Mouse (Mus musculus) heart, embryonic 13.5 days (tissue): ENCODE data around the gene Oasl1. TPM values are rescaled to one million over a fixed set of nuclear protein-coding genes. Genes with fewer than 3 reads are reported as not detected.
"Not testable (repeated sequence)": the region's sequence is repeated elsewhere in the genome, so short reads cannot be mapped to it uniquely, and the experiment has no call there.

Experiments
- ATAC-seq: fragments of 200-750 bp; cut with Nextera tagmentation; 2 replicates; pipeline ENCODE4 v1.8.0; 2017; ENCODE audit warnings: moderate TSS enrichment; ENCODE audit not compliant: insufficient number of reproducible peaks, low FRiP score, low TSS enrichment; ENCODE audit errors: extremely low read depth
- H3K27ac ChIP-seq: fragments of 300-500 bp; sonication (generic); replicated peaks from 2 replicates; pipeline ENCODE4 v1.5.1; 2015; ENCODE audit warnings: moderate library complexity, mild to moderate bottlenecking, inconsistent platforms
- H3K27me3 ChIP-seq: fragments of 300-500 bp; sonication (generic); replicated peaks from 2 replicates; pipeline ENCODE4 v1.6.1; 2015; ENCODE audit warnings: mild to moderate bottlenecking, inconsistent platforms
- H3K36me3 ChIP-seq: fragments of 300-500 bp; sonication (generic); 2 replicates; pipeline ENCODE4 v1.6.1; 2015; ENCODE audit warnings: mild to moderate bottlenecking, inconsistent platforms
- H3K4me1 ChIP-seq: fragments of 300-500 bp; sonication (generic); 2 replicates; pipeline ENCODE4 v1.6.1; 2015; ENCODE audit warnings: inconsistent platforms
- H3K4me2 ChIP-seq: fragments of 300-500 bp; sonication (generic); 2 replicates; pipeline ENCODE4 v1.6.1; 2015; ENCODE audit warnings: inconsistent platforms, mild to moderate bottlenecking, moderate library complexity
- H3K4me3 ChIP-seq: fragments of 300-500 bp; sonication (generic); 2 replicates; pipeline ENCODE4 v1.5.1; 2015; ENCODE audit warnings: moderate library complexity, mild to moderate bottlenecking, inconsistent platforms
- H3K9ac ChIP-seq: fragments of 300-500 bp; sonication (generic); 2 replicates; pipeline ENCODE4 v1.6.1; 2015; ENCODE audit warnings: inconsistent platforms, mild to moderate bottlenecking, moderate library complexity
- H3K9me3 ChIP-seq: fragments of 300-500 bp; sonication (generic); 2 replicates; pipeline ENCODE4 v1.6.1; 2016; ENCODE audit warnings: inconsistent platforms
- WGBS: fragments of 180-500 bp; shearing (Covaris S2); methylation state at CpG from one replicate; pipeline ENCODE4 v1.1.7; 2015; ENCODE audit warnings: mixed read lengths; 5-methylcytosine and 5-hydroxymethylcytosine counted together
- polyA plus RNA-seq: library from polyadenylated mRNA; unstranded; fragments of >200 nt; fragmentation: Nextera tagmentation; extraction: Ambion mirVana; gene quantifications from 2 replicates; pipeline ENCODE4 v1.2.1, GENCODE M21; 2015

The Oasl1 gene
- polyA plus RNA-seq, 1 experiment from 2014 or later: 0.67 TPM

DNA sequence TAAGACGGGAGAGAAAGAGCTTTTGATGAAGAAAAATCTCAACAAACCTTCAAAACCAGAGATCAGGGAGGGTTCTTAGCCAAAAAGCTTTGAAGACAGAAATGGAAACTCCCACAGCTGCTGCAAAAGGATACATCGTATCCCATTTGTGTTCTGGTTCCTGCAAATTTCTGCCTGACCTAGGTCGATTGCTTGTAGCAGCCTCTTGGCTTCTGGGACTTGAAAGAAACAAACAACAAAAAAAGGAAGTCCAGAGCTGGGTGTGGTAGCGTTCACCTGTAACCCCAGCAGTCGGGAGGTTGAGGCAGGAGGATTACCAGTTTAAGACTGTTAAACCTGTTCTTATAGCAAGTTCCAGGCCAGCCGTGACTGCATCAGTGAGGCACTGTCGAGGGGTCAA is 24.2 kb upstream of the Oasl1 start:
- Histone ChIP-seq H3K27ac (no peak overlapping the region), H3K9ac (no peak overlapping the region), H3K27me3 (peaks cover 8% of the 10 kb centered on the region; the same call in 1 of the 2 replicates), H3K9me3 (no peaks in the 10 kb centered on the region), H3K36me3 (no peaks in the 10 kb centered on the region), H3K4me3 (no peak overlapping the region), H3K4me2 (no peak overlapping the region), H3K4me1 (peaks cover 12% of the 10 kb centered on the region)
- no peak for ATAC-seq
- WGBS: 66% methylated on average over 7 of the region's 7 CpGs

- ATAC-seq: no peak
- 13% methylated on average over 1 of the region's 1 CpGs for WGBS
Observed at GRCm38 (mm10) chr5:114902413-114902812, 20.6 kb upstream of the Oasl1 start.

GRCm38 (mm10) chr5:114908598-114909305 is 14.3 kb upstream of the Oasl1 start:
- H3K27ac ChIP-seq: no peak overlapping the region
- no peaks in the 10 kb centered on the region for H3K27me3 ChIP-seq
- H3K4me3 ChIP-seq: no peak overlapping the region
- peak overlapping the region; percentile 4; the same call in 1 of the 2 replicates for H3K4me2 ChIP-seq
- no peak overlapping the region for H3K9ac ChIP-seq
- WGBS: 54% methylated on average over 13 of the region's 13 CpGs
- H3K36me3 ChIP-seq: peaks cover 5% of the 10 kb centered on the region
- ATAC-seq: no peak
- peaks cover 21% of the 10 kb centered on the region for H3K9me3 ChIP-seq
- no peaks in the 10 kb centered on the region for H3K4me1 ChIP-seq

More at GRCm38 (mm10) chr5:114902413-114902812, 20.6 kb upstream of the Oasl1 start:
- peaks cover 5% of the 10 kb centered on the region for H3K36me3 ChIP-seq
- H3K4me1 ChIP-seq: peaks cover 3% of the 10 kb centered on the region
- no peak overlapping the region for H3K9ac ChIP-seq
- peaks cover 8% of the 10 kb centered on the region; the same call in 1 of the 2 replicates for H3K27me3 ChIP-seq
- H3K27ac ChIP-seq: no peak overlapping the region
- H3K4me3 ChIP-seq: no peak overlapping the region
- peaks cover 21% of the 10 kb centered on the region for H3K9me3 ChIP-seq
- no peak overlapping the region for H3K4me2 ChIP-seq

GRCm38 (mm10) chr5:114913686-114914085 is 9.4 kb upstream of the Oasl1 start:
- Histone ChIP-seq H3K36me3 (no peaks in the 10 kb centered on the region), H3K4me1 (no peaks in the 10 kb centered on the region; the same call in 1 of the 2 replicates), H3K4me2 (no peak overlapping the region), H3K4me3 (no peak overlapping the region), H3K27me3 (no peaks in the 10 kb centered on the region), H3K9ac (no peak overlapping the region), H3K9me3 (no peaks in the 10 kb centered on the region), H3K27ac (no peak overlapping the region)
- ATAC-seq: no peak
- 65% methylated on average over 4 of the region's 4 CpGs for WGBS

GRCm38 (mm10) chr5:114914855-114915254 is 8.2 kb upstream of the Oasl1 start:
- no peaks in the 10 kb centered on the region; the same call in 1 of the 2 replicates for H3K4me1 ChIP-seq
- WGBS: 62% methylated on average over 8 of the region's 8 CpGs
- no peak overlapping the region for H3K27ac ChIP-seq
- H3K9me3 ChIP-seq: no peaks in the 10 kb centered on the region
- H3K4me3 ChIP-seq: no peak overlapping the region
- no peaks in the 10 kb centered on the region for H3K27me3 ChIP-seq
- H3K9ac ChIP-seq: no peak overlapping the region
- H3K4me2 ChIP-seq: no peak overlapping the region
- H3K36me3 ChIP-seq: no peaks in the 10 kb centered on the region
- no peak for ATAC-seq

DNA sequence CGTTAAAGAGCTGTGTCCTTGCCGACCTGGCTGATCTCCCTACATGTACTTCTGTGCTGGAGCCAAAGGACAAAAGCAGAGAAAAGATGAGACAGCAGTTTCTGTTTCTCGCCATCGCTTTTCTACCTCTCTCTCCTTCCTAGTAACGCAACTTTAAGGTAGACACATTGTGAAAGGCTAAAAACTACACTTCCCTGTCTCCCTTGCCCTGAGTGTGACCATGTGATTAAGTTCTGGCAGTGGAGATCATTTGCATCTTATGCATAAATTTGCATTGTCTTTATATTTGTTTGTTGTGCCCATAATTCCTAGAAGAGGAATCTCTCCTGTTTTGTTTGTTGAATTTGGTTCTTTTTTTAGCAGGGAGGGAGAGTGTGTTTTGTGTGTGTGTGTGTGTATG is 7.2 kb upstream of the Oasl1 start:
- H3K27me3 ChIP-seq: no peaks in the 10 kb centered on the region
- no peaks in the 10 kb centered on the region; the same call in 1 of the 2 replicates for H3K4me1 ChIP-seq
- no peak overlapping the region for H3K4me2 ChIP-seq
- H3K4me3 ChIP-seq: no peak overlapping the region
- 73% methylated on average over 5 of the region's 5 CpGs for WGBS
- ATAC-seq: no peak
- no peaks in the 10 kb centered on the region for H3K9me3 ChIP-seq
- no peak overlapping the region for H3K27ac ChIP-seq
- H3K36me3 ChIP-seq: no peaks in the 10 kb centered on the region
- no peak overlapping the region for H3K9ac ChIP-seq

DNA sequence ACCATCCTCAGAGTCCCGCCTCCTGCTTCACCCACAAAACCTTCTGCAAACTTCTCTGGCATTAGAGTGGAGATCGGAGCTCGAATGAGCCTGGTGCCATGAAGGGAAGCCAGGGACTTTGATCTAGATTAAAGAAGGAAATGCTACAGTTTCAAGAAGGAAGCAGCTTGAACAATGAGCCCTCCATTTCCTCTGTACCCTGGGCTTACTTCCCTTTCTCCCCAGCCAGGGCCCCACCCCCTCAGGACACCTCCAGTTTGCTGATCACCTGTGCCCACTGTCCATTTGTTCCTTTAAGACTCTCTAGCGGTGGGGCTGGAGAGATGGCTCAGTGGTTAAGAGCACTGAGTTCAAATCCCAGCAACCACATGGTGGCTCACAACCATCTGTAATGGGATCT is 6.3 kb upstream of the Oasl1 start:
- Histone ChIP-seq H3K36me3 (no peaks in the 10 kb centered on the region), H3K9ac (no peak overlapping the region), H3K27me3 (no peaks in the 10 kb centered on the region), H3K4me3 (no peak overlapping the region), H3K4me2 (no peak overlapping the region), H3K27ac (no peak overlapping the region), H3K4me1 (no peaks in the 10 kb centered on the region; the same call in 1 of the 2 replicates), H3K9me3 (no peaks in the 10 kb centered on the region)
- WGBS: 63% methylated on average over 4 of the region's 4 CpGs
- no peak for ATAC-seq

DNA sequence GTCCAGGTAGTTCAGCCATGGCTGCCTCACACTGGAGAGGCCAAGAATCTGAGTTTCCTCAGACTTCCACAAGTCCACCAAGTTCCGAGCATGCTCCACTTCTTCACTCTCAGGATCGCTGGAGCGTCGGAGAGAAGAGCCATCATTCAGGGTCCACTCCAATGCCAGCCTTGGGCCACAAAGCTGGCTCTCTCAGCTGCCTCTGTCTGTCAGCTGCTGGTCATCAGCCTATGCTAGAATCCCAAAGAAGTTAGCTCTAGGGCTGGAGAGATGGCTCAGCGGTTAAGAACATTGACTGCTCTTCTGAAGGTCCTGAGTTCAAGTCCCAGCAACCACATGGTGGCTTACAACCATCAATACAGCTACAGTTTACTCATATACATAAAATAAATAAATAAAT is 5.7 kb upstream of the Oasl1 start:
- H3K4me3 ChIP-seq, H3K27ac ChIP-seq, H3K27me3 ChIP-seq, H3K9me3 ChIP-seq, ATAC-seq, H3K4me1 ChIP-seq, H3K9ac ChIP-seq, H3K4me2 ChIP-seq, H3K36me3 ChIP-seq: not testable (repeated sequence)
- WGBS: 85% methylated on average over 5 of the region's 5 CpGs

GRCm38 (mm10) chr5:114921551-114922365 is 1.3 kb upstream of the Oasl1 start:
- Histone ChIP-seq H3K9me3 (no peaks in the 10 kb centered on the region), H3K4me2 (no peak overlapping the region), H3K36me3 (no peaks in the 10 kb centered on the region), H3K27me3 (no peaks in the 10 kb centered on the region), H3K4me1 (peaks cover 6% of the 10 kb centered on the region), H3K4me3 (no peak overlapping the region), H3K27ac (no peak overlapping the region), H3K9ac (no peak overlapping the region)
- 65% methylated on average over 19 of the region's 19 CpGs for WGBS
- ATAC-seq: no peak

DNA sequence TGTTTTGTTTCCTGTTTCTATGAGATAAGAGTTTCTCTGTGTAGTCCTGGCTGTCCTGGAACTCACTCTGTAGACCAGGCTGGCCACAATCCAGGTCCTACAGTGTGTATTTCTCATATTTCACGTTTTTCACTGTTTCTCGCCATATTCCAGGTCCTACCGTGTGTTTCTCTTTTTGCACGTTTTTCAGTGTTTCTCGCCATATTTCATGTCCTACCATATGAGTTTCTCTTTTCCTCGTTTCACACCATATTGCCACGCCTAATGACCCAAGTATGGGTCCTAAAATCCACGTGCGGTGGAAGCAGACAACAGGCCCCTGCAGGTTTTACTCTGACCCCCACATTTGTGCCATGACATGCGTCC is 691 bp upstream of the Oasl1 start:
- H3K9me3 ChIP-seq: no peaks in the 10 kb centered on the region
- H3K36me3 ChIP-seq: no peaks in the 10 kb centered on the region
- 58% methylated on average over 10 of the region's 10 CpGs for WGBS
- ATAC-seq: peak; percentile 74; the same call in 1 of the 2 replicates
- H3K4me3 ChIP-seq: no peak overlapping the region
- no peaks in the 10 kb centered on the region for H3K27me3 ChIP-seq
- no peak overlapping the region for H3K4me2 ChIP-seq
- H3K27ac ChIP-seq: no peak overlapping the region
- H3K4me1 ChIP-seq: peaks cover 6% of the 10 kb centered on the region
- no peak overlapping the region for H3K9ac ChIP-seq

GRCm38 (mm10) chr5:114926153-114926684 is 3.2 kb downstream of the Oasl1 start:
- no peaks in the 10 kb centered on the region for H3K9me3 ChIP-seq
- H3K4me3 ChIP-seq: no peak overlapping the region
- H3K27ac ChIP-seq: no peak overlapping the region
- peaks cover 6% of the 10 kb centered on the region for H3K4me1 ChIP-seq
- no peak for ATAC-seq
- H3K36me3 ChIP-seq: no peaks in the 10 kb centered on the region
- 54% methylated on average over 1 of the region's 1 CpGs for WGBS
- H3K4me2 ChIP-seq: no peak overlapping the region
- H3K9ac ChIP-seq: no peak overlapping the region
- H3K27me3 ChIP-seq: no peaks in the 10 kb centered on the region
